Mouse (Mus musculus) ES-Bruce4 (cell line): ENCODE results near the gene Raver2.

Source experiments
- CTCF ChIP-seq: IDR thresholded peaks from one replicate; pipeline ENCODE4 v1.8.1; 2011; ENCODE audit warnings: low read depth, low read length
- EP300 ChIP-seq: IDR thresholded peaks from 2 replicates; pipeline ENCODE4 v1.6.1; 2011; ENCODE audit warnings: low read depth, low read length; ENCODE audit not compliant: insufficient read depth
- POLR2A ChIP-seq: IDR thresholded peaks from one replicate; pipeline ENCODE4 v1.8.1; 2011; ENCODE audit warnings: low read length; ENCODE audit not compliant: insufficient read depth

DNA sequence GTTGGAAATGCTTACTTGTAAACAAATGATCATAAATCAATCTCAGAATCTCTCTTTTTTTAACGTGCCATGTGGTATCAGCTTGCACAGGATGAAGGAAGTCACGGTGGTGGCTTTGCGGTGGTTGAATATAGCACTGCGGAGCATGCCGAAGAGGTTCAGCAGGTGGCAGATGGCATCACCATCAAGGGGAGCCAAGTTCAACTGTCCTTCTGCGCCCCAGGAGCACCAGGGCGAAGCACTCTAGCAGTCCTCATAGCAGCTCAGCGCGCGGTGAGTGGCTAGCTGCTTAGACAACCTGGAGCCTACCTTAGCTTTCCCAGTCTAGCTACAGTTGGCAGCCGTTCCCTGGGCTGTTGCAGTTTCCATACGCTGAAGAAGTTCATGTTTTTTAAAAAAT is 38.3 kb downstream of the Raver2 start:
- TF ChIP-seq CTCF: no peak
- no peak for TF ChIP-seq POLR2A
- no peak for TF ChIP-seq EP300
